ENCODE assay signal across 30 mouse cellular contexts in genomic region chr12:74474741-74475140, GRCm38 (mm10).
"Had no signal": no experiment of that assay in that cellular context is flagged by ENCODE, and none has a peak within 500 bp of the region (broad histone marks: within the 10 kb centered on the region; RNA-seq: fewer than 3 reads in every experiment).

No protein-coding gene starts in this region.

- H3K27ac ChIP-seq: heart, embryonic 13.5 days; heart, embryonic 15.5 days; hindbrain, embryonic 10.5 days; hindbrain, embryonic 12.5 days; hindbrain, embryonic 13.5 days; hindbrain, embryonic 14.5 days; hindbrain, embryonic 15.5 days; hindbrain, postnatal 0 days; intestine, embryonic 15.5 days; kidney, embryonic 15.5 days; kidney, postnatal 0 days; layer of hippocampus, adult 2 months; left cerebral cortex, adult 2 months had no signal

- H3K4me1 ChIP-seq: heart, embryonic 15.5 days; hindbrain, embryonic 10.5 days; hindbrain, embryonic 12.5 days; hindbrain, embryonic 13.5 days; hindbrain, embryonic 15.5 days; kidney, embryonic 15.5 days had no signal

- DNase-seq: heart, postnatal 10 days; heart, postnatal 14 days; heart, postnatal 36 days; heart, postnatal 4 days; kidney, adult 11 months; kidney, adult 18-20 months; kidney, adult 2 months; kidney, adult 8-10 months; kidney, adult 9 months; kidney, postnatal 10 days; kidney, postnatal 14 days; kidney, postnatal 25 days; kidney, postnatal 36 days; kidney, postnatal 4 days; layer of hippocampus, adult 9-11 months; layer of hippocampus, postnatal 36 days had no signal

- H3K9ac ChIP-seq: heart, embryonic 12.5 days; heart, embryonic 13.5 days; heart, embryonic 15.5 days; hindbrain, embryonic 12.5 days; hindbrain, embryonic 13.5 days; hindbrain, embryonic 14.5 days; hindbrain, embryonic 15.5 days; intestine, embryonic 15.5 days; kidney, embryonic 15.5 days had no signal

- H3K27me3 ChIP-seq: heart, embryonic 12.5 days; heart, embryonic 13.5 days; heart, embryonic 15.5 days; hindbrain, embryonic 12.5 days; hindbrain, embryonic 13.5 days; hindbrain, embryonic 15.5 days; intestine, embryonic 15.5 days; kidney, embryonic 15.5 days had no signal

- H3K4me3 ChIP-seq: heart, embryonic 12.5 days; heart, embryonic 13.5 days; heart, embryonic 15.5 days; hindbrain, embryonic 10.5 days; hindbrain, embryonic 12.5 days; hindbrain, embryonic 13.5 days; hindbrain, embryonic 15.5 days; intestine, embryonic 15.5 days; kidney, embryonic 15.5 days; layer of hippocampus, adult 2 months; left cerebral cortex, adult 2 months had no signal

- H3K36me3 ChIP-seq: heart, embryonic 12.5 days; heart, embryonic 13.5 days; heart, embryonic 15.5 days; hindbrain, embryonic 10.5 days; hindbrain, embryonic 12.5 days; hindbrain, embryonic 13.5 days; hindbrain, embryonic 15.5 days; intestine, embryonic 15.5 days; kidney, embryonic 15.5 days had no signal
